Mouse (Mus musculus): ENCODE results near the gene Tnfaip1.

DNA sequence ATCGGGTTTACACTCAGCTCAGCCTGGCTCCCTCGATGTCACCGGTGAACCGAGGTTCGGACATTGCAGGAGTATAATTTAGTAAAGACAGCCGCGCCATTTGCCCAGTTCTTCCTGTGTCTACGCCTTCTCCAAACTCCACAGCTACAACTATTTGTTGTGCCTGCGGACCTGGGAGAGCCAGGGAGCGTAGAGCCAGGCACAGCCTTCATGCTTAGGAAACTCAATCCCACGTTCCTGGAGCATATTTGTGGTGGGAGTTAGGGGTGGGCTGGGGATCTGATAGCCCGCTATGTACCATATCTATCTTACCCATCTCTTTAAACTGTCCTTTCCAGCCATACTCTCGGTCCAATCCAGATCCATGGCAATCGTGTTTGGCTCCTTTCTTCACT lies 555 bp upstream of the Tnfaip1 start:
- TF ChIP-seq CTCF (IDR thresholded peaks at IDR 0.05) (no peak), POLR2A (IDR thresholded peaks at IDR 0.05; ENCODE audit: insufficient read depth, low read depth, low read length) (no peak)

All from heart, adult 2 months (tissue).